Comparison of ENCODE assay signal across 18 mouse cellular contexts in genomic region chr12:81663116-81663515, GRCm38 (mm10). TPM values are rescaled to one million over a fixed set of nuclear protein-coding genes. Genes with fewer than 3 reads are reported as not detected.
"Had no signal": no experiment of that assay in that cellular context is flagged by ENCODE, and none has a peak within 500 bp of the region (broad histone marks: within the 10 kb centered on the region; RNA-seq: fewer than 3 reads in every experiment).

No protein-coding gene starts in this region.

- H3K9ac ChIP-seq: liver, embryonic 13.5 days; midbrain, embryonic 12.5 days; midbrain, embryonic 15.5 days; neural tube, embryonic 12.5 days had no signal

- DNase-seq: kidney, adult 18-20 months; kidney, postnatal 25 days; layer of hippocampus, postnatal 36 days; liver, embryonic 13.5 days; lung, adult 2 months; retina, postnatal 1 day; right cerebral cortex, postnatal 25 days; spleen, adult 18-20 months; thymus, adult 18-20 months; thymus, postnatal 36 days had no signal

- H3K4me1 ChIP-seq: liver, embryonic 13.5 days; midbrain, embryonic 12.5 days; midbrain, embryonic 15.5 days; neural tube, embryonic 12.5 days had no signal

- H3K27ac ChIP-seq: kidney, postnatal 0 days; left cerebral cortex, adult 2 months; liver, embryonic 13.5 days; macrophage; midbrain, embryonic 12.5 days; midbrain, embryonic 15.5 days; neural tube, embryonic 12.5 days had no signal

- H3K9me3 ChIP-seq: liver, embryonic 13.5 days; midbrain, embryonic 12.5 days; midbrain, embryonic 15.5 days; neural tube, embryonic 12.5 days had no signal

- H3K4me3 ChIP-seq: left cerebral cortex, adult 2 months; liver, embryonic 13.5 days; midbrain, embryonic 12.5 days; midbrain, embryonic 15.5 days; neural tube, embryonic 12.5 days had no signal

- H3K27me3 ChIP-seq: liver, embryonic 13.5 days; midbrain, embryonic 12.5 days; midbrain, embryonic 15.5 days; neural tube, embryonic 12.5 days had no signal

- H3K36me3 ChIP-seq: liver, embryonic 13.5 days; neural tube, embryonic 12.5 days had no signal

RNA-seq across cellular contexts. Expression of gene Ttc9, which starts 32.1 kb away (rescaled TPM):
- total RNA-seq: liver, adult 2 months; neutrophil, adult 5-6 weeks had no signal
- polyA plus RNA-seq: liver, adult 2 months; macrophage had no signal
